Mouse (Mus musculus): ENCODE data around the gene Vps50.
"Not testable (repeated sequence)": the region's sequence is repeated elsewhere in the genome, so short reads cannot be mapped to it uniquely, and the experiment has no call there.

Gene Vps50

GRCm38 (mm10) chr6:3498162-3498848 lies at the start of gene Vps50, which contains the start of gene Hepacam2:
Gene Vps50 (plus strand): TSS chr6:3498382.
Gene Hepacam2 (minus strand): TSS chr6:3498298.
- DNase-seq (ENCODE audit: low spot score), result peak; percentile 92

- DNase-seq (ENCODE audit: low spot score), result no peak
Measured at GRCm38 (mm10) chr6:3454421-3454820, 43.8 kb upstream of the Vps50 start.

- peak; percentile 6 for DNase-seq (ENCODE audit: low spot score)
Measured at GRCm38 (mm10) chr6:3455944-3456536, 42.1 kb upstream of the Vps50 start.

- no peak for DNase-seq (ENCODE audit: low spot score)
Measured at GRCm38 (mm10) chr6:3463026-3463425, 35.2 kb upstream of the Vps50 start.

- DNase-seq (ENCODE audit: low spot score), result no peak
Measured at GRCm38 (mm10) chr6:3463594-3463993, 34.6 kb upstream of the Vps50 start.

GRCm38 (mm10) chr6:3468627-3469026 lies 29.6 kb upstream of the Vps50 start:
- DNase-seq (ENCODE audit: low spot score), result no peak

- no peak for DNase-seq (ENCODE audit: low spot score)
Measured at GRCm38 (mm10) chr6:3470706-3471105, 27.5 kb upstream of the Vps50 start.

GRCm38 (mm10) chr6:3476299-3476698 lies 21.9 kb upstream of the Vps50 start:
- no peak for DNase-seq (ENCODE audit: low spot score)

GRCm38 (mm10) chr6:3479853-3480252 lies 18.3 kb upstream of the Vps50 start:
- no peak for DNase-seq (ENCODE audit: low spot score)

- no peak for DNase-seq (ENCODE audit: low spot score)
Measured at GRCm38 (mm10) chr6:3481705-3482104, 16.5 kb upstream of the Vps50 start.

- no peak for DNase-seq (ENCODE audit: low spot score)
Measured at GRCm38 (mm10) chr6:3485133-3485532, 13.0 kb upstream of the Vps50 start.

GRCm38 (mm10) chr6:3487355-3487754 lies 10.8 kb upstream of the Vps50 start:
- DNase-seq (ENCODE audit: low spot score), result no peak

GRCm38 (mm10) chr6:3494285-3494684 lies 3.9 kb upstream of the Vps50 start:
- DNase-seq (ENCODE audit: low spot score), result no peak

- DNase-seq (ENCODE audit: low spot score), result peak; percentile 26
Measured at GRCm38 (mm10) chr6:3496210-3496609, 2.0 kb upstream of the Vps50 start.

- no peak for DNase-seq (ENCODE audit: low spot score)
Measured at GRCm38 (mm10) chr6:3500286-3500685, 2.1 kb downstream of the Vps50 start.

GRCm38 (mm10) chr6:3505289-3505688 lies 7.1 kb downstream of the Vps50 start:
- no peak for DNase-seq (ENCODE audit: low spot score)

- no peak for DNase-seq (ENCODE audit: low spot score)
Measured at GRCm38 (mm10) chr6:3507078-3507477, 8.9 kb downstream of the Vps50 start.

- DNase-seq (ENCODE audit: low spot score), result not testable (repeated sequence)
Measured at GRCm38 (mm10) chr6:3508151-3508550, 10.0 kb downstream of the Vps50 start.

GRCm38 (mm10) chr6:3509782-3510181 lies 11.6 kb downstream of the Vps50 start:
- DNase-seq (ENCODE audit: low spot score), result no peak

GRCm38 (mm10) chr6:3511116-3511515 lies 12.9 kb downstream of the Vps50 start:
- no peak for DNase-seq (ENCODE audit: low spot score)

GRCm38 (mm10) chr6:3511612-3512011 lies 13.4 kb downstream of the Vps50 start:
- DNase-seq (ENCODE audit: low spot score), result no peak

- DNase-seq (ENCODE audit: low spot score), result no peak
Measured at GRCm38 (mm10) chr6:3512611-3513010, 14.4 kb downstream of the Vps50 start.

- no peak for DNase-seq (ENCODE audit: low spot score)
Measured at GRCm38 (mm10) chr6:3528198-3528597, 30.0 kb downstream of the Vps50 start.

- no peak for DNase-seq (ENCODE audit: low spot score)
Measured at GRCm38 (mm10) chr6:3531445-3531844, 33.3 kb downstream of the Vps50 start.
